Mouse (Mus musculus): ENCODE data around the gene Gm45783.
"Not testable (repeated sequence)": the region's sequence is repeated elsewhere in the genome, so short reads cannot be mapped to it uniquely, and the experiment has no call there.

Gene Gm45783

DNA sequence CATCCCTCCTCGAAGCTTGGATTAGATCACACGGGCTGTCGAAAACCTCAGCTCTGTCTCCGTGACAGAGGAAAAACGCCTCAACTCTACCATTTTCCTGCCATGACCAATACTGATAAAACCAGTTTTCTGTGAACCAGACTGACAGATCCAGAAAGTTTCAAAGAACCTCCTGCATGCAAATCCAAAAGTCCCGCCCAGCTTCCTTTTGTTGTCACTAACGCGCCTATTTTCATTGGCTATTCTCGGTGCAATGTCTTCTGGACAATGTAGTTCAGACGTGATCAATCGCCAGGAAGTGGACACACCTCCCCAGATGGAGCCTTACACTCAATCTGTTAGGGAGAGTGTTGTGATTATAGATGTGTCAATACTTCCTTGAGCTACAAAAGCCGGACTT lies at the start of gene Gm45783:
Gene Gm45783, minus strand, starts transcription at position 143 of the 400 bp plus-strand sequence.
- not testable (repeated sequence) for DNase-seq (ENCODE audit: low spot score)

DNA sequence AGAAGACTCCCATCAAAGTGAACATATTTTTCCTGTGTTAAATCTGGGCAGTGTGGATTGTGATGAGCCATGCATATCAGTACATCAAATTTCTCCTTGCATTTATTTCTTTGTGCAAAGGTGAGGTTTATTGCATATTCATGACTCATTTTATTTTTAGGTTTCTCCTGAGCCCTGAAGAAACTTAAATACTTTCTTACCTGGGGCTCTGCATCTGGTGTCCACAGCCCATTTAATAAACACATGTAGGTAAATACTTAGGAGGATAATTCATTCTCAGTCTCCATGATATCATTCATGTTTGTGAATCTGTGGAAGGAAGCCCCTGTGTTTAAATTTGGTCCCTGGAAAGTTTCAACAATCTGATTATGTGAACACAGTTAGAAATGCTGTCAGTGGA lies 25.2 kb upstream of the Gm45783 start, which contains the start of gene Vmn2r31:
Gene Vmn2r31, minus strand, starts transcription at position 101 of the 400 bp plus-strand sequence.
- not testable (repeated sequence) for DNase-seq (ENCODE audit: low spot score)

DNA sequence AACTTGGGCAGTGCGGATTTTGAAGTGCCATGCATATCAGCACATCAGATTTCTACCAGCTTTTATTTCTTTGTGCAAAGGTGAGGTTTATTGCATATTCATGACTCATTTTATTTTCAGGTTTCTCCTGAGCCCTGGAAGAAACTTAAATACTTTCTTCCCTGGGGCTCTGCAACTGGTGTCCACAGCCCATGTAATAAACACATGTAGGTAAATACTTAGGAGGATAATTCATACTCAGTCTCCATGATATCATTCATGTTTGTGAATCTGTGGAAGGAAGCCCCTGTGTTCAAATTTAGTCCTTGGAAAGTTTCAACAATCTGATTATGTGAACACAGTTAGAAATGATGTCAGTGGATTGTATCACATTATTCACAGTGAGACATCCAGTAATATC lies 36.9 kb downstream of the Gm45783 start, which contains the start of gene Vmn2r30:
Gene Vmn2r30, minus strand, starts transcription at position 101 of the 400 bp plus-strand sequence.
- DNase-seq (ENCODE audit: low spot score), result not testable (repeated sequence)

DNA sequence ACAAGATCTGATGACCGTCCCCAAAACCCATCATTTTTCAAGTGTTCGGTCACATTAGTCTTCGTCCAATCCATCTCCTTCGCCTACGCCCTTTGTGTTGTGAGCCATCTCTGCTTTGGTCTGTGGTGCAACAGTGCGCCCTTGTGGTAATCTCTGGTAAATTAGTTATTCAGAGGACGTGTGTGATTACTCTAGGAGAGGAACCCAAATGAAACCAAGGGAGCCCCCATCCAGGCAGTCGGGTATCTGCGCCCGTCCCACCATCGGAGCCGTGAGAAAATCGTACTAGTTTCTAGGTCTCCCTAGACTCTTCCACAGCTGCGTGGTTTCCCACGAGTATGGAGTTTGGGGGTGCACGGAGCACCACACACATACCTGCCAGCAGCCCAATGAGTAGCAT lies 78.8 kb downstream of the Gm45783 start:
- DNase-seq (ENCODE audit: low spot score), result no peak

All from testis, postnatal 14 days (tissue).